Mouse (Mus musculus) left cerebral cortex, postnatal 36 days (tissue): Measurements from ENCODE around the gene Chaf1a. TPM values are rescaled to one million over a fixed set of nuclear protein-coding genes. Genes with fewer than 3 reads are reported as not detected.
"Not testable (repeated sequence)": the region's sequence is repeated elsewhere in the genome, so short reads cannot be mapped to it uniquely, and the experiment has no call there.

ENCODE experiments used
- DNase-seq, 2 experiments: peaks; one replicate each; pipeline ENCODE4 v3.0.0; 2021 to 2022; ENCODE audit warnings: low spot score in 2 of 2, mixed read lengths in 1 of 2
- intact Hi-C: fragments of 180-260 bp; cut with DNase I; formaldehyde crosslinking; loops from one replicate; pipeline ENCODE4 v1.15.1; 2025
- total RNA-seq, 2 experiments: library from RNA; stranded (reverse); gene quantifications; 2 replicates each; pipeline ENCODE4 v1.2.3; 2021

Chaf1a gene
- total RNA-seq, 2 experiments from 2014 or later, result 2.2 to 2.7 TPM

- no peak for DNase-seq
- intact Hi-C loops, result no loop called here
These were observed 5.5 kb upstream of the Chaf1a start for GRCm38 (mm10) chr17:56034726-56035100.

- DNase-seq, result no peak
- intact Hi-C loops, result no loop called here
These were observed 5.0 kb upstream of the Chaf1a start for GRCm38 (mm10) chr17:56035216-56035615.

- intact Hi-C loops, result no loop called here
- peak; percentile 100 for DNase-seq
These were observed 3.9 kb upstream of the Chaf1a start, which contains the start of gene Sh3gl1 for GRCm38 (mm10) chr17:56036176-56036900. Gene Sh3gl1 (minus strand): TSS chr17:56036635.

- DNase-seq, result no peak
- intact Hi-C loops, result no loop called here
These were observed 3.3 kb upstream of the Chaf1a start for GRCm38 (mm10) chr17:56036901-56037287.

- no peak for DNase-seq
- intact Hi-C loops, result no loop called here
These were observed 1.5 kb upstream of the Chaf1a start for GRCm38 (mm10) chr17:56038583-56039261.

GRCm38 (mm10) chr17:56039345-56039744, 894 bp upstream of the Chaf1a start:
- intact Hi-C loops, result no loop called here
- no peak for DNase-seq

GRCm38 (mm10) chr17:56040857-56041163, 571 bp downstream of the Chaf1a start:
- DNase-seq, result no peak
- intact Hi-C loops, result loop anchor here (2.0 kb wide), 1 partner anchor 34 kb away; the partner anchor contains the start of gene Ubxn6

GRCm38 (mm10) chr17:56051369-56051768, 11.1 kb downstream of the Chaf1a start:
- intact Hi-C loops, result no loop called here
- no peak for DNase-seq

GRCm38 (mm10) chr17:56054938-56055337, 14.7 kb downstream of the Chaf1a start:
- intact Hi-C loops, result no loop called here
- no peak for DNase-seq

- intact Hi-C loops, result no loop called here
- DNase-seq, result no peak
These were observed 15.9 kb downstream of the Chaf1a start for GRCm38 (mm10) chr17:56055945-56056678.

GRCm38 (mm10) chr17:56057381-56058120, 17.3 kb downstream of the Chaf1a start:
- DNase-seq, result no peak
- intact Hi-C loops, result no loop called here

- no peak for DNase-seq
- intact Hi-C loops, result no loop called here
These were observed 21.8 kb downstream of the Chaf1a start for GRCm38 (mm10) chr17:56062081-56062480.

GRCm38 (mm10) chr17:56065715-56066114, 25.5 kb downstream of the Chaf1a start:
- DNase-seq, intact Hi-C loops: not testable (repeated sequence)

- intact Hi-C loops, result no loop called here
- no peak for DNase-seq
These were observed 26.2 kb downstream of the Chaf1a start for GRCm38 (mm10) chr17:56066451-56066850.

- intact Hi-C loops, result no loop called here
- DNase-seq, result no peak
These were observed 28.8 kb downstream of the Chaf1a start for GRCm38 (mm10) chr17:56069066-56069465.

GRCm38 (mm10) chr17:56071126-56071525, 30.9 kb downstream of the Chaf1a start:
- intact Hi-C loops, result no loop called here
- DNase-seq, result no peak

GRCm38 (mm10) chr17:56072243-56072642, 32.0 kb downstream of the Chaf1a start:
- intact Hi-C loops, result no loop called here
- DNase-seq, result no peak

GRCm38 (mm10) chr17:56074097-56074826, 34.0 kb downstream of the Chaf1a start:
- intact Hi-C loops, result loop anchor here (2.0 kb wide), 1 partner anchor 33 kb away; the partner anchor contains the start of gene Chaf1a
- DNase-seq, result peak in 1 of 2 experiments; percentile 68

- peak; percentile 98 for DNase-seq
- intact Hi-C loops, result loop anchor here (2.0 kb wide), 1 partner anchor 34 kb away; the partner anchor contains the start of gene Chaf1a
These were observed 34.6 kb downstream of the Chaf1a start, which contains the start of gene Ubxn6 for GRCm38 (mm10) chr17:56074827-56075208. Gene Ubxn6 (minus strand): TSS chr17:56075028.
